ENCODE assay signal across 8 mouse cellular contexts in the genomic region with DNA sequence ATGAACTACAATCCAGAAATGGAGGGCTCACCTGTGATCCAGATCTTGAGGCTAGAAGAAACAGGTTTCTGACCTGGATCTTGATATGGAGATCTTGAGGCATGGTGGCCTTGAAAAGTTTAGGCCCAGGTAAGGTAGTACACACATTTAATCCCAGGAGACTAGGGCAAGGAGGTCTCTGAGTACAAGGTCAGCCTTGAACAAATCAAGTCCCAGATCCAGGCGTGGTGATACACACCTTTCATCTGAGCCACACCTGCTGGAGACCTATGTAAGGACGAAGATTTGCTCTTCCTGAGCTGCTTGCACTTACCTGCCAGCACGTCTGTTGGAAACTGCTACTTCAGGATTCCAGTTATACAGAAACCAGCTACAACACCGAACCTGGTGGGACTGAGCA. TPM values are rescaled to one million over a fixed set of nuclear protein-coding genes. Genes with fewer than 3 reads are reported as not detected.
DNase-seq lines count a peak whose midpoint lies in the region; ATAC-seq lines count a peak whose summit lies in the region.

Gene Mier3, plus strand, starts transcription at position 301 of the 400 bp plus-strand sequence.

- H3K27me3 ChIP-seq in liver, embryonic 12.5 days (replicated peaks) = no peaks in the 10 kb centered on the region
- no peaks in the 10 kb centered on the region for H3K27me3 ChIP-seq in embryonic facial prominence, embryonic 12.5 days
- no peaks in the 10 kb centered on the region for H3K27me3 ChIP-seq in limb, embryonic 15.5 days

- H3K36me3 ChIP-seq in liver, embryonic 12.5 days = no peaks in the 10 kb centered on the region
- H3K36me3 ChIP-seq in embryonic facial prominence, embryonic 12.5 days = no peaks in the 10 kb centered on the region
- no peaks in the 10 kb centered on the region for H3K36me3 ChIP-seq in limb, embryonic 15.5 days

- no peaks in the 10 kb centered on the region for H3K9me3 ChIP-seq in liver, embryonic 12.5 days (replicated peaks)
- no peaks in the 10 kb centered on the region for H3K9me3 ChIP-seq in embryonic facial prominence, embryonic 12.5 days
- no peaks in the 10 kb centered on the region for H3K9me3 ChIP-seq in limb, embryonic 15.5 days

- DNase-seq in liver = no peak
- no peak for DNase-seq in heart, postnatal 36 days
- no peak for DNase-seq in adipocyte (ENCODE audit: low spot score)
- no peak for DNase-seq in thymus, postnatal 4 days

- H3K9ac ChIP-seq in liver, embryonic 12.5 days = no peak within 1 kb of the TSS
- no peak within 1 kb of the TSS for H3K9ac ChIP-seq in embryonic facial prominence, embryonic 12.5 days
- no peak within 1 kb of the TSS for H3K9ac ChIP-seq in limb, embryonic 15.5 days

- peaks cover 34% of the 10 kb centered on the region for H3K4me1 ChIP-seq in liver, embryonic 12.5 days
- H3K4me1 ChIP-seq in embryonic facial prominence, embryonic 12.5 days = no peaks in the 10 kb centered on the region
- H3K4me1 ChIP-seq in limb, embryonic 15.5 days = no peaks in the 10 kb centered on the region

- intact Hi-C loops in heart, postnatal 36 days (cut with DNase I) = no loop called here

- 68% methylated on average over 4 of the region's 4 CpGs for WGBS in liver, embryonic 12.5 days (ENCODE audit: insufficient replicate concordance)
- 82% methylated on average over 4 of the region's 4 CpGs for WGBS in embryonic facial prominence, embryonic 12.5 days
- WGBS in limb, embryonic 15.5 days = 80% methylated on average over 4 of the region's 4 CpGs

- H3K27ac ChIP-seq in liver, embryonic 12.5 days = no peak within 1 kb of the TSS
- no peak within 1 kb of the TSS for H3K27ac ChIP-seq in embryonic facial prominence, embryonic 12.5 days
- H3K27ac ChIP-seq in limb, embryonic 15.5 days = no peak within 1 kb of the TSS

- ATAC-seq in liver, embryonic 12.5 days = no peak
- no peak for ATAC-seq in embryonic facial prominence, embryonic 12.5 days (ENCODE audit: insufficient number of reproducible peaks, insufficient read depth, low FRiP score, low TSS enrichment)
- ATAC-seq in limb, embryonic 15.5 days (ENCODE audit: insufficient number of reproducible peaks, low FRiP score, low TSS enrichment, low read depth) = no peak
- no peak for ATAC-seq in frontal cortex, adult (ENCODE audit: low TSS enrichment)

- H3K4me2 ChIP-seq in liver, embryonic 12.5 days = no peak within 1 kb of the TSS
- H3K4me2 ChIP-seq in embryonic facial prominence, embryonic 12.5 days (replicated peaks) = no peak within 1 kb of the TSS
- no peak within 1 kb of the TSS for H3K4me2 ChIP-seq in limb, embryonic 15.5 days

- H3K4me3 ChIP-seq in liver, embryonic 12.5 days = no peak within 1 kb of the TSS
- H3K4me3 ChIP-seq in embryonic facial prominence, embryonic 12.5 days = no peak within 1 kb of the TSS
- H3K4me3 ChIP-seq in limb, embryonic 15.5 days = no peak within 1 kb of the TSS

RNA-seq across cellular contexts. Expression of gene Mier3, which starts in this region (rescaled TPM):
- 17.6 and 18.2 TPM in 2 replicates for polyA plus RNA-seq in liver, embryonic 12.5 days (2016; fragmentation: Nextera tagmentation; extraction: Ambion mirVana)
- polyA plus RNA-seq in embryonic facial prominence, embryonic 12.5 days (2016; fragmentation: Nextera tagmentation; extraction: Ambion mirVana) = 24.9 and 28.3 TPM in 2 replicates
- total RNA-seq in heart, postnatal 36 days (2021) = 10 to 100 TPM; 15.1 to 17.6 TPM
- 21.6 and 25.2 TPM in 2 replicates for polyA plus RNA-seq in limb, embryonic 15.5 days (2015; fragmentation: Nextera tagmentation; extraction: Ambion mirVana)
